Mouse (Mus musculus) layer of hippocampus, postnatal 14 days (tissue): ENCODE measurements around the gene Gabpb2. TPM values are rescaled to one million over a fixed set of nuclear protein-coding genes. Genes with fewer than 3 reads are reported as not detected.

Source experiments
- microRNA-seq, 2 experiments: library from miRNA; unstranded; fragments of <30 nt; microRNA quantifications; one replicate each; pipeline ENCODE4 v1.2.0; 2021
- total RNA-seq, 2 experiments: library from RNA; stranded (reverse); gene quantifications; 2 replicates each; pipeline ENCODE4 v1.2.3; 2021

The Gabpb2 gene
- total RNA-seq, 2 experiments from 2014 or later, result 10.5 to 11.8 TPM

Small RNA genes lying within 50 kb of the gene (microRNA-seq; reads per million reads assigned to microRNA genes)
- gene Mir8099-1, result 0 reads per million in 2 experiments

Other genes with a start within 250 kb of the Gabpb2 start
- gene Pi4kb, start 243.2 kb downstream of the Gabpb2 start, total RNA-seq, result 10 to 100 TPM; 52.3 to 54.4 TPM
- 10 to 100 TPM; 26.6 to 28.6 TPM for gene Zfp687, start 202.5 kb downstream of the Gabpb2 start, total RNA-seq
- gene Psmd4, start 175.3 kb downstream of the Gabpb2 start, total RNA-seq, result 100 to 1,000 TPM; 155 TPM
- 10 to 100 TPM; 46.3 to 51.5 TPM for gene Pip5k1a, start 111.0 kb downstream of the Gabpb2 start, total RNA-seq
- 10 to 100 TPM; 40.8 to 45.3 TPM for gene Vps72, start 106.9 kb downstream of the Gabpb2 start, total RNA-seq
- gene Tmod4, start 93.4 kb downstream of the Gabpb2 start, total RNA-seq, result 1 to 10 TPM in 1 of 2 experiments, under 1 TPM in 1; 0.83 to 1.5 TPM
- 10 to 100 TPM; 39.6 to 41.2 TPM for gene Scnm1, start 83.9 kb downstream of the Gabpb2 start, total RNA-seq
- 10 to 100 TPM; 22.5 to 22.8 TPM for gene Lysmd1, start 83.8 kb downstream of the Gabpb2 start, total RNA-seq
- gene Tnfaip8l2, start 75.6 kb downstream of the Gabpb2 start, total RNA-seq, result 1 to 10 TPM; 2.3 to 3.0 TPM
- 10 to 100 TPM; 48.6 to 52.6 TPM for gene Sema6c, start 57.5 kb downstream of the Gabpb2 start, total RNA-seq
- gene Cdc42se1, start 10.8 kb upstream of the Gabpb2 start, total RNA-seq, result 10 to 100 TPM; 85.9 to 87.3 TPM
- gene Mllt11, start 14.3 kb upstream of the Gabpb2 start, total RNA-seq, result 100 to 1,000 TPM; 496 to 516 TPM
- gene Gm128, start 23.7 kb upstream of the Gabpb2 start, total RNA-seq, result not detected
- under 1 TPM in 1 of 2 experiments, not detected in 1; 0.46 TPM for gene Bnipl, start 33.3 kb upstream of the Gabpb2 start, total RNA-seq
- gene Mindy1, start 63.4 kb upstream of the Gabpb2 start, total RNA-seq, result 10 to 100 TPM; 26.2 to 28.5 TPM
- gene Prune1, start 64.2 kb upstream of the Gabpb2 start, total RNA-seq, result 10 to 100 TPM; 26.8 to 26.9 TPM
- gene Anxa9, start 89.3 kb upstream of the Gabpb2 start, total RNA-seq, result under 1 TPM; 0.51 to 0.95 TPM
- gene Cers2, start 96.9 kb upstream of the Gabpb2 start, total RNA-seq, result 10 to 100 TPM; 60.8 to 62.0 TPM
- gene Setdb1, start 139.3 kb upstream of the Gabpb2 start, total RNA-seq, result 10 to 100 TPM; 40.7 to 40.8 TPM
- gene 4930558C23Rik, start 184.9 kb upstream of the Gabpb2 start, total RNA-seq, result not detected
- gene Arnt, start 216.5 kb upstream of the Gabpb2 start, total RNA-seq, result 10 to 100 TPM; 35.7 to 36.9 TPM